Mouse (Mus musculus) forebrain, embryonic 15.5 days (tissue): ENCODE measurements around the gene Snapc3. TPM values are rescaled to one million over a fixed set of nuclear protein-coding genes. Genes with fewer than 3 reads are reported as not detected.

ENCODE experiments used
- ATAC-seq: fragments of 200-750 bp; cut with Nextera tagmentation; replicated peaks from 2 replicates; pipeline ENCODE4 v1.8.0; 2017; ENCODE audit warnings: mild to moderate bottlenecking, moderate TSS enrichment, moderate library complexity
- H3K27ac ChIP-seq: fragments of 300-500 bp; sonication (generic); replicated peaks from 2 replicates; pipeline ENCODE4 v1.5.1; 2015; ENCODE audit warnings: mild to moderate bottlenecking, inconsistent platforms
- H3K27me3 ChIP-seq: fragments of 300-500 bp; sonication (generic); 2 replicates; pipeline ENCODE4 v1.6.1; 2015; ENCODE audit warnings: inconsistent platforms
- H3K36me3 ChIP-seq: fragments of 300-500 bp; sonication (generic); 2 replicates; pipeline ENCODE4 v1.6.1; 2015; ENCODE audit warnings: mild to moderate bottlenecking, inconsistent platforms
- H3K4me1 ChIP-seq: fragments of 300-500 bp; sonication (generic); 2 replicates; pipeline ENCODE4 v1.6.1; 2015; ENCODE audit warnings: inconsistent platforms
- H3K4me2 ChIP-seq: fragments of 300-500 bp; sonication (generic); replicated peaks from 2 replicates; pipeline ENCODE4 v1.6.1; 2015; ENCODE audit warnings: mild to moderate bottlenecking, inconsistent platforms
- H3K4me3 ChIP-seq: fragments of 300-500 bp; sonication (generic); 2 replicates; pipeline ENCODE4 v1.5.1; 2015; ENCODE audit warnings: mild to moderate bottlenecking, inconsistent platforms
- H3K9ac ChIP-seq: fragments of 300-500 bp; sonication (generic); replicated peaks from 2 replicates; pipeline ENCODE4 v1.6.1; 2015; ENCODE audit warnings: mild to moderate bottlenecking, inconsistent platforms
- H3K9me3 ChIP-seq: fragments of 300-500 bp; sonication (generic); 2 replicates; pipeline ENCODE4 v1.6.1; 2016; ENCODE audit warnings: inconsistent platforms
- WGBS: fragments of 180-500 bp; shearing (Covaris S2); methylation state at CpG from one replicate; pipeline ENCODE4 v1.1.7; 2015; ENCODE audit warnings: mixed read lengths; 5-methylcytosine and 5-hydroxymethylcytosine counted together
- polyA plus RNA-seq: library from polyadenylated mRNA; unstranded; fragments of >200 nt; fragmentation: Nextera tagmentation; extraction: Ambion mirVana; gene quantifications from 2 replicates; pipeline ENCODE4 v1.2.1, GENCODE M21; 2015

Gene Snapc3
- polyA plus RNA-seq, 1 experiment from 2014 or later = 101 TPM

GRCm38 (mm10) chr4:83423641-83424040, 6.1 kb downstream of the Snapc3 start:
- Histone ChIP-seq H3K4me1 (peaks cover 22% of the 10 kb centered on the region), H3K4me3 (no peak overlapping the region), H3K27ac (no peak overlapping the region), H3K9ac (no peak overlapping the region), H3K27me3 (no peaks in the 10 kb centered on the region), H3K36me3 (peaks cover 56% of the 10 kb centered on the region), H3K9me3 (no peaks in the 10 kb centered on the region), H3K4me2 (no peak overlapping the region)
- no peak for ATAC-seq
- WGBS = 97% methylated on average over 6 of the region's 6 CpGs

DNA sequence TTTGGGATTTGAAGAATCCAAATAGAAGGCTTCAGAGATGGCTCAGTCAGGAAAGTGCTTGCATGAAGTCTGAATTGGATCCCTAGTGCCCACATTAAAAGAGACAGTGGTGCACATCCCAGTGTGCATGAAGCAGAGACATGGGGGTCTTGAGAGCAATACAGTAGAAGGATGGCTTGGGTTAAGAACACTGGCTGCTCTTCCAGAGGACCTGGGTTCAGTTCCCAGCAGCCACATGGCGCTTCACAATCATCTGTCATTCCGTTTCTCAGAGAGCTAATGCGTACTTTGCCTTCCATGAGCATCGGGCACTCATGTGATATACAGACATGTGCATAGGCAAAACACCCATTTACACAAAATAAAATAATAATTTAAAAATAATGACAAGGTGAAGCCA, 7.6 kb downstream of the Snapc3 start:
- WGBS = 98% methylated on average over 4 of the region's 4 CpGs
- ATAC-seq = no peak
- Histone ChIP-seq H3K27me3 (no peaks in the 10 kb centered on the region), H3K9me3 (no peaks in the 10 kb centered on the region), H3K4me2 (no peak overlapping the region), H3K36me3 (peaks cover 64% of the 10 kb centered on the region), H3K9ac (no peak overlapping the region), H3K4me3 (no peak overlapping the region), H3K4me1 (peaks cover 9% of the 10 kb centered on the region; the same call in 1 of the 2 replicates), H3K27ac (no peak overlapping the region)

DNA sequence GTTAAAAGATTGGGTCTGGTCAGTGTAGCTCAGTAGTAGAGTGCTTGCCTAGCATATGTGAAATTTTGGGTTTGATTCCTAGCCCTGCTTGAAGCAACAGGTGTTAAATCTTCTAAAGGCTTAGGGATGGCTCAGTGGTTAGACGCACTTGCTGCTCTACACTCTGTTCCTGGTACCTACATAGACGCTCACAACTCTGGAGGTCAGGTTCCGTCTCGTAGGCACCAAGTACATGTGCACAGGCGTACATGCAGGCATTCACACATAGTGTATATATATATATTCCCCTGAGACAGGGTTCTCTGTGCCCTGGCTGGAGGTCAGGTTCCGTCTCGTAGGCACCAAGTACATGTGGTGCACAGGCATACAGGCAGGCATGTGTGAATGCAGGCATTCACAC, 9.6 kb downstream of the Snapc3 start:
- Histone ChIP-seq H3K27me3 (no peaks in the 10 kb centered on the region), H3K4me2 (no peak overlapping the region), H3K4me1 (no peaks in the 10 kb centered on the region), H3K9ac (no peak overlapping the region), H3K9me3 (no peaks in the 10 kb centered on the region), H3K36me3 (peaks cover 64% of the 10 kb centered on the region), H3K4me3 (no peak overlapping the region), H3K27ac (no peak overlapping the region)
- ATAC-seq = no peak
- 95% methylated on average over 7 of the region's 7 CpGs for WGBS

GRCm38 (mm10) chr4:83427696-83428095, 10.2 kb downstream of the Snapc3 start:
- peaks cover 59% of the 10 kb centered on the region for H3K36me3 ChIP-seq
- no peak overlapping the region for H3K4me3 ChIP-seq
- no peak overlapping the region for H3K4me2 ChIP-seq
- no peaks in the 10 kb centered on the region for H3K9me3 ChIP-seq
- no peaks in the 10 kb centered on the region for H3K4me1 ChIP-seq
- H3K27me3 ChIP-seq = no peaks in the 10 kb centered on the region
- H3K27ac ChIP-seq = no peak overlapping the region
- 97% methylated on average over 8 of the region's 8 CpGs for WGBS
- no peak overlapping the region for H3K9ac ChIP-seq
- no peak for ATAC-seq

DNA sequence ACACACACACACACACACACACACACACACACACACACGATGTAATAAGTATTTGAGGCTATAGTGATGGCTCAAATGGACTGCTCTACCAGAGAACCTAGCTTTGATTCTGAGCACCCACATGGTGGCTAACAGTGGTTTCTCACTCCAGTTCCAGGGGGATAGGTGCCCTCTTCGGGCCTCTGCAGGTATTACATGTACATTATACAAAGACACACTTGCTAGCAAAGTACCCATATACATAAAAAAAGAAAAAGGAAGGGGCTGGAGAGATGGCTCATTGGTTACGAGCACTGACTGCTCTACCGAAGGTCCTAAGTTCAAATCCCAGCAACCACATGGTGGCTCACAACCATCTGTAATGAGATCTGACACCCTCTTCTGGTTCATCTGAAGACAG, 11.3 kb downstream of the Snapc3 start:
- 94% methylated on average over 4 of the region's 4 CpGs for WGBS
- no peaks in the 10 kb centered on the region for H3K9me3 ChIP-seq
- no peak overlapping the region for H3K27ac ChIP-seq
- H3K4me1 ChIP-seq = no peaks in the 10 kb centered on the region
- H3K36me3 ChIP-seq = peaks cover 48% of the 10 kb centered on the region
- H3K4me2 ChIP-seq = no peak overlapping the region
- no peak for ATAC-seq
- H3K27me3 ChIP-seq = no peaks in the 10 kb centered on the region
- no peak overlapping the region for H3K4me3 ChIP-seq
- no peak overlapping the region for H3K9ac ChIP-seq

GRCm38 (mm10) chr4:83431950-83432349, 14.4 kb downstream of the Snapc3 start:
- Histone ChIP-seq H3K4me1 (no peaks in the 10 kb centered on the region), H3K9me3 (no peaks in the 10 kb centered on the region), H3K4me3 (no peak overlapping the region), H3K27me3 (no peaks in the 10 kb centered on the region), H3K36me3 (peaks cover 56% of the 10 kb centered on the region), H3K27ac (no peak overlapping the region), H3K4me2 (no peak overlapping the region), H3K9ac (no peak overlapping the region)
- WGBS = 81% methylated on average over 7 of the region's 7 CpGs
- no peak for ATAC-seq

DNA sequence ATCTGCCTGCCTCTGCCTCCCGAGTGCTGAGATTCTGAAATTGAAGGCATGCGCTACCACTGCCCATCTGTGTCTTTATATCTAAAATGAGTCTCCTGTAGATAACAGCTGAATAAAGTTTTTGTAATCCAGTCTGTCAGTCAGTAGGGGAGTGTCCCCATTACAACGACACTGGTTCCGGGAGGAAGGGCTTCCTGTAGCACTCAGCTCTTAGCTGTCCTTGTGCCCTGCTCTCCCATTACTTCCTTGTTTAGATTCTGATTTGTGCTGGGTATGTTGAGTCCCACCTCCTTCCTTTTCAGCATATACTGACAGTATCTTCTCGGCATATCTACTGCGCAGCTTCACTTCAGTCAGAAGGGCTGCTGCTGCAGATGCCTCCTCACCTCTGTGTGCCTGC, 15.4 kb downstream of the Snapc3 start:
- 96% methylated on average over 6 of the region's 6 CpGs for WGBS
- H3K27ac ChIP-seq = no peak overlapping the region
- no peak overlapping the region for H3K4me3 ChIP-seq
- no peaks in the 10 kb centered on the region for H3K9me3 ChIP-seq
- H3K4me2 ChIP-seq = no peak overlapping the region
- no peaks in the 10 kb centered on the region for H3K4me1 ChIP-seq
- peaks cover 56% of the 10 kb centered on the region for H3K36me3 ChIP-seq
- no peak for ATAC-seq
- no peak overlapping the region for H3K9ac ChIP-seq
- no peaks in the 10 kb centered on the region for H3K27me3 ChIP-seq

GRCm38 (mm10) chr4:83436375-83436774, 18.9 kb downstream of the Snapc3 start:
- H3K4me3 ChIP-seq = no peak overlapping the region
- no peak overlapping the region for H3K4me2 ChIP-seq
- no peak overlapping the region for H3K27ac ChIP-seq
- ATAC-seq = no peak
- H3K4me1 ChIP-seq = no peaks in the 10 kb centered on the region
- no peaks in the 10 kb centered on the region for H3K27me3 ChIP-seq
- H3K9me3 ChIP-seq = no peaks in the 10 kb centered on the region
- H3K9ac ChIP-seq = no peak overlapping the region
- H3K36me3 ChIP-seq = peaks cover 59% of the 10 kb centered on the region
- WGBS = 95% methylated on average over 8 of the region's 8 CpGs

GRCm38 (mm10) chr4:83438116-83438515, 20.6 kb downstream of the Snapc3 start:
- H3K4me2 ChIP-seq = no peak overlapping the region
- no peaks in the 10 kb centered on the region for H3K9me3 ChIP-seq
- no peak for ATAC-seq
- no peak overlapping the region for H3K9ac ChIP-seq
- H3K4me3 ChIP-seq = no peak overlapping the region
- H3K27me3 ChIP-seq = no peaks in the 10 kb centered on the region
- no peaks in the 10 kb centered on the region for H3K4me1 ChIP-seq
- H3K27ac ChIP-seq = no peak overlapping the region
- peaks cover 68% of the 10 kb centered on the region for H3K36me3 ChIP-seq

GRCm38 (mm10) chr4:83439045-83439444, 21.5 kb downstream of the Snapc3 start:
- Histone ChIP-seq H3K9me3 (no peaks in the 10 kb centered on the region), H3K9ac (no peak overlapping the region), H3K27ac (no peak overlapping the region), H3K4me2 (no peak overlapping the region), H3K27me3 (no peaks in the 10 kb centered on the region), H3K4me3 (no peak overlapping the region), H3K36me3 (peaks cover 66% of the 10 kb centered on the region), H3K4me1 (no peaks in the 10 kb centered on the region)
- 70% methylated on average over 5 of the region's 5 CpGs for WGBS
- no peak for ATAC-seq

- Histone ChIP-seq H3K9ac (no peak overlapping the region), H3K4me3 (no peak overlapping the region), H3K27me3 (no peaks in the 10 kb centered on the region), H3K4me2 (no peak overlapping the region), H3K27ac (no peak overlapping the region), H3K9me3 (no peaks in the 10 kb centered on the region), H3K4me1 (no peaks in the 10 kb centered on the region), H3K36me3 (peaks cover 47% of the 10 kb centered on the region)
- WGBS = 86% methylated on average over 4 of the region's 4 CpGs
- ATAC-seq = no peak
Measured at GRCm38 (mm10) chr4:83441050-83441449, 23.5 kb downstream of the Snapc3 start.

DNA sequence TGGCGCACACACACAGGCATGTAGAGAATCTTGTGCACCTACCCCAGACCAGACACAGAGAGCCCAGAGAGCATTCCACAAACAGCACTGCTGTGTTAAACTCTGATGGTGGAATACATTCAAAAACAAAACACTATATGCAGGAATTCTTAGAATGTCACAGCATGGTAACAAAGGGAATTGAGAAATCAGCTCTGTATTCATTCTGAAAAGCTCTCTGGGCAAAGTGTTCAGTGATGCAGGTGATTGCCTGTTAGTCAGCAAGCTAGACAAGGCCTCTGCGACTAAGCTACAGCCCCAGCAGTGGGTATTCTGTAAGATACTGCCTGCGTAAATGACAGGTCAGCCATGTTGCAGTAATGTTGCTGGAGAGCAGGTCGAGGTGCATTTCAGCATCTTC, 33.3 kb downstream of the Snapc3 start:
- H3K27ac ChIP-seq = no peak overlapping the region
- no peak overlapping the region for H3K4me3 ChIP-seq
- peaks cover 61% of the 10 kb centered on the region for H3K36me3 ChIP-seq
- H3K4me1 ChIP-seq = no peaks in the 10 kb centered on the region
- H3K9ac ChIP-seq = no peak overlapping the region
- 84% methylated on average over 4 of the region's 4 CpGs for WGBS
- no peak for ATAC-seq
- H3K27me3 ChIP-seq = no peaks in the 10 kb centered on the region
- H3K4me2 ChIP-seq = no peak overlapping the region
- H3K9me3 ChIP-seq = no peaks in the 10 kb centered on the region

GRCm38 (mm10) chr4:83460106-83460505, 42.6 kb downstream of the Snapc3 start:
- WGBS = 93% methylated on average over 5 of the region's 5 CpGs
- no peak for ATAC-seq
- no peak overlapping the region for H3K27ac ChIP-seq
- no peak overlapping the region for H3K4me3 ChIP-seq
- no peaks in the 10 kb centered on the region for H3K4me1 ChIP-seq
- H3K27me3 ChIP-seq = no peaks in the 10 kb centered on the region
- peaks cover 79% of the 10 kb centered on the region for H3K36me3 ChIP-seq
- H3K9ac ChIP-seq = no peak overlapping the region
- no peak overlapping the region for H3K4me2 ChIP-seq
- no peaks in the 10 kb centered on the region for H3K9me3 ChIP-seq
